Mouse (Mus musculus): ENCODE data around the gene Atg10. TPM values are rescaled to one million over a fixed set of nuclear protein-coding genes. Genes with fewer than 3 reads are reported as not detected.
"Not testable (repeated sequence)": the region's sequence is repeated elsewhere in the genome, so short reads cannot be mapped to it uniquely, and the experiment has no call there.

Atg10 gene
- polyA plus RNA-seq, 1 experiment from 2014 or later: 21.5 TPM

DNA sequence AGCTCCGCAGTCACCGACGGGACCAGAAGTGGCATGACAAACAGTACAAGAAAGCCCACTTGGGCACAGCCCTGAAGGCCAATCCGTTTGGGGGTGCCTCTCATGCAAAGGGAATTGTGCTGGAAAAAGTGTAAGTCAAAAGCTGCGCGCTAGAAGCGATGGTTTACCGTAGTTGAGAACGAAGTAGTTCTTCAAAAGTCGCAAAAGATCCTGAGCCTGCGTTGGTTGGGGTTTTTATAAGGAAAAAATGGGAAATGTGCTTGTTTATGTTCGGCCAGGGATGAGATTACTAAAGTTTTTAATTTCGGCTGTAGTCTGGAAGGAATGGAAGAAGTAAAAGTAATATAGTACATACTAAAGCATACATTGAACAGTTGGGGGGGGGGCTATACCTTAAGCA is 300.2 kb downstream of the Atg10 start:
- Histone ChIP-seq H3K36me3 (peaks cover 38% of the 10 kb centered on the region), H3K27ac (replicated peaks) (peak overlapping the region; percentile 86), H3K4me3 (peak overlapping the region; percentile 83), H3K4me2 (peak overlapping the region; percentile 83), H3K9ac (peak overlapping the region; percentile 94)
- H3K27me3 ChIP-seq; H3K4me1 ChIP-seq (replicated peaks); H3K9me3 ChIP-seq: not testable (repeated sequence)
- WGBS: 2% methylated on average over 13 of the region's 13 CpGs
- ATAC-seq (ENCODE audit: low read depth): peak; percentile 16

DNA sequence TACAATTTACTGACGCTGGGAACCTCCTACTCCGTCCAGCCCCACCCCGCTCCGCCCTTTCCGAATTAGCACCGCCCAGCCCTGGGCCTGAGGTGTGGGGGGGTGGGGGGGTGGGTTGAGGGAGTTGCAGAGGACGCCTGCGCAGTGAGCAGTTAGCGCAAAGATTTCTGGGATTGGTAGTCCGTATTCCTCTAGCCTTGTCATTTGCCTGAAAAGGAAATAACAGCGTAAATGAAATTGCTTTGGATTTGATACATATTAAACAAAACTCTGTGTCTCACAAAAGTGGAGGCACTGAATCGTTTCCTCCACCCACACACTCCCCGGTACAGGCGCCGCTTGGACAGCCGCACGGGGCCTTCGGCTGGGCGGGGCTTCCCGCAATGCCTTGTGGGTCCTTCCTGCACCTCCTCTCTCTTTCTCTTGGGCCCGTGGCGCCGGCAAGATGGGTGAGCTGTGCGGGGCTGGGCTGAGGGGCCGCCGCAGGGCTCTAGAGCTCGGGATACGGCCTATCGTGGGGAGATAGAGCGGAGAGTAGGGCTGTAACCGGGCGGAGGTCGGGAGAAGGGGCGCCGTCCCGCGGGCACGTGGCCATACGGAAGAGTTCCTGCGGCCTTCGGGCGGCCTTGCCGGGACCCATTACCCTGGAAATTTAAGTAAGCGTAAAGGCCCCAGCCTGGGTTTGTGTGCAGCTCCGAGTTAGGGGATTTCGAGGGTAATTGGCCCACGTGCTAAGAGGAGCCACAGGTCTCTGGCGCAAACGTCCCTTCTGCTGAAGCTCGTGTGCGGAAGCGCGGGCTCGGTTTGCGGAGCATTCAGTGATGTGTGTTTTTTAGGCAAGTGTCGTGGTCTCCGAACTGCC is 300.8 kb downstream of the Atg10 start, which contains the start of gene Rps23:
Gene Rps23, plus strand, starts transcription at position 208 of the 862 bp plus-strand sequence.
- Histone ChIP-seq H3K4me1 (replicated peaks) (peaks cover 7% of the 10 kb centered on the region), H3K9ac (peak within 1 kb of the TSS; percentile 94), H3K9me3 (no peaks in the 10 kb centered on the region), H3K4me2 (peak within 1 kb of the TSS; percentile 83), H3K27me3 (no peaks in the 10 kb centered on the region), H3K36me3 (peaks cover 33% of the 10 kb centered on the region), H3K27ac (replicated peaks) (peak within 1 kb of the TSS; percentile 86), H3K4me3 (peak within 1 kb of the TSS; percentile 83)
- ATAC-seq (ENCODE audit: low read depth): peak; percentile 99
- under 1% methylated on average over 57 of the region's 57 CpGs for WGBS

DNA sequence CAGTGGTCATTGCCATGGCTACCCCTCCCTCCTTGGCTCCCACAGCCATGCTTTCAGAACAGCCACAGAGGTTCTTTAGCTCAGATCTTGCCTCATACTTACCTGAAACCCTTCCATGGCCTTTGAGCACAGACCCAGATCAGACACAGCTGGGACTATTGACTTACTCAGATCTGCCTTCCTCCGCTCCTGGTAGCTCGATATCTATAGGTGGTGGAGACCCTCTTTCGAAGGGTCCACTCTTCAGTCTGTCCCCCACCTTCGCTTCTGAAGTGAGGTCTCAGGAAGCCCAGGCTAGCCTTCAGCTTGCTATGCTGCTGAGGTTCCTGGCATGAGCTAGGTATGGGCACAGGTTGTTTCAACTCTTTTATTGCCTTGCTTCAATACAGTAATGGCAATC is 309.0 kb downstream of the Atg10 start:
- Histone ChIP-seq H3K4me3 (no peak overlapping the region), H3K4me1 (replicated peaks) (peaks cover 14% of the 10 kb centered on the region), H3K9me3 (no peaks in the 10 kb centered on the region), H3K4me2 (no peak overlapping the region), H3K27me3 (no peaks in the 10 kb centered on the region), H3K27ac (replicated peaks) (no peak overlapping the region), H3K9ac (no peak overlapping the region), H3K36me3 (no peaks in the 10 kb centered on the region)
- ATAC-seq (ENCODE audit: low read depth): no peak
- WGBS: 90% methylated on average over 4 of the region's 4 CpGs

DNA sequence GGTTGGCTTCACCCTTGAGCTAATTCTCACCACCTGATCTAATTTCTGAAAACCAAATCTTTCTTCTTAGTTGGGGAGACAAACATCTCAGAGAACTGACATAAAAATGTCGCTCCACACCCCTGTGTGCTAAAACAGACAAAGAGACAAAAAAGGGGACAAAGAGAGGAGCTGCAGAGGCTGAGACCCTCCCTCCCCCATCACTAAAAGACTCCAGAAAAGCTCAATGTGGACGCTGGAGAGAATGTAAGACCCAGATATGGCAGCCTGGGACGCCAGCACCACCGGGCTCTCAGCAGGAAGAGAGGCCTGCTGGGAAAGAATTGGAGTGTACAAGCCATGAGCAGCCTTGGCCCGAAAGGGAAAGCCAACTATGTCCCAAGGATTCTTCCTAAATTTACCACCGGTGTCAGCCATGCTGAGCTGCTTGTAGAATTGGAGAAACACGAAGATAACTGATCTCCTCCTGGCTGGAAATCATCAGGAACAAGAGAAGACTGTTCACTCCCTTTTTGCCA is 310.0 kb downstream of the Atg10 start:
- Histone ChIP-seq H3K27ac (replicated peaks) (peak overlapping the region; percentile 76), H3K9me3 (no peaks in the 10 kb centered on the region), H3K4me2 (no peak overlapping the region), H3K27me3 (no peaks in the 10 kb centered on the region), H3K36me3 (no peaks in the 10 kb centered on the region), H3K4me3 (no peak overlapping the region), H3K4me1 (replicated peaks) (peaks cover 14% of the 10 kb centered on the region), H3K9ac (peak overlapping the region; percentile 17; the same call in 1 of the 2 replicates)
- ATAC-seq (ENCODE audit: low read depth): no peak
- 40% methylated on average over 7 of the region's 7 CpGs for WGBS

DNA sequence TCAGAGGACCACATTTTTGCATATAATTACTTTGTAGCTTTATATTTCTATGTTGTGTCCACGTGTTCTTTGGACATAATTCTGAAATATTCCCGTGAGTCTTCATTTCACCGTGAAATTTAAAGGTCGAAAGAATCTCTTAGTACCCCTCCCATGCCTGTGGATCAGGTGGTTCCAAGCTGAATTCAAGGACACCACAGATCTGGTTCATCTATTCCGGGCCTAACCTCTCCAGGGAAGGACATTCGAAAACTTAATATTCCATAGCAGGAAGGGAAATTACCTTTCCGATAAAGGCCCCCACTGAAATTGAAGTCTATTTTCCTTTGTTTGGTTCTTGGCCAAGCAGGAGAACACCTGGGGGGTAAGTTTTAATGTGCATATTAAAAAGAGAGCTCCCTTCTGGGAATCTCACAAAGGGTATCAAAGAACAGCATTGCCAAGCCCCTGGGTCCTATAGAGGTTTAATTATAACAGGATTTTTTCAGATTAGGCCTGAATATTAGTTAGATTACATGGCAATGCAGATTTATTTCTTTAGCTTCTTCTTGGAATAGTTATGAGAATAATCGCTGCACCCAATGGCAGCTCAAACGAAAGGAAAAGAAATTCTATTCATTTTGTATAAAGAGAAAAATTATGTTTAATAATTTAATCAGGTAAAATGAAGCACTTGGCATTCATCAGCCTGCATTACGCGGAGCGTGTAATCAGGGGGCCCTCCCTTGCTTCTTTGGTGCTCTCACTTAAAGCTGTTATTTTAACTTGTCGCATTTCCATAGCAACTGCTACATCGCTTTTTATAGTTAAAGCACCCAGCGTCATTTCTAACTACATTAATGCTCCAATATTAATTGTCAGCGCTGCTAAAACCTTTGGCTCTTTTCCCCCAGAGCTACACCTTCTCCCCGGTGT is 310.8 kb downstream of the Atg10 start:
- Histone ChIP-seq H3K4me1 (replicated peaks) (peaks cover 14% of the 10 kb centered on the region), H3K27me3 (no peaks in the 10 kb centered on the region), H3K36me3 (no peaks in the 10 kb centered on the region), H3K4me2 (no peak overlapping the region), H3K4me3 (no peak overlapping the region), H3K9ac (no peak overlapping the region; the same call in 1 of the 2 replicates), H3K9me3 (no peaks in the 10 kb centered on the region), H3K27ac (replicated peaks) (peak overlapping the region; percentile 76)
- WGBS: 50% methylated on average over 17 of the region's 17 CpGs
- peak; percentile 66; the same call in 1 of the 2 replicates for ATAC-seq (ENCODE audit: low read depth)

DNA sequence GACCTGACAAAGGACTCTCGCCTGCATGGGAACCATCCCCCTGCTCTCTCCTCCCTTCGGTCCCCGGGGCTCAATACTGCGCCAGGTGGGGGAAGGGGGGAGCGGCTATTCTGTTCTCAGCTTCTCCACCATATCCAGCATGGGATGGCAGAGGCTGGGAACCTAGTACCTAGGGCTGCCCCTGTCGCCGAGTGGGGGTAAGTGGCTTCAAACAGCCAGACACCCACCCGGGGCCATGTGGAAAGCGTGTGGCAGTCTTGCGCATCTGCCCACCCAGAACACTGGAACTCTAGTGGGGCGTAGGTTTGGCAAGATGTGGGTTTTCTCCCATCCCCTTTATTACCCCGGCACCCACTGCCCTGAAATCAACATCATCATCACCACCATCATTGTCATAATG is 316.4 kb downstream of the Atg10 start:
- no peaks in the 10 kb centered on the region for H3K9me3 ChIP-seq
- WGBS: 94% methylated on average over 12 of the region's 12 CpGs
- H3K27me3 ChIP-seq: no peaks in the 10 kb centered on the region

DNA sequence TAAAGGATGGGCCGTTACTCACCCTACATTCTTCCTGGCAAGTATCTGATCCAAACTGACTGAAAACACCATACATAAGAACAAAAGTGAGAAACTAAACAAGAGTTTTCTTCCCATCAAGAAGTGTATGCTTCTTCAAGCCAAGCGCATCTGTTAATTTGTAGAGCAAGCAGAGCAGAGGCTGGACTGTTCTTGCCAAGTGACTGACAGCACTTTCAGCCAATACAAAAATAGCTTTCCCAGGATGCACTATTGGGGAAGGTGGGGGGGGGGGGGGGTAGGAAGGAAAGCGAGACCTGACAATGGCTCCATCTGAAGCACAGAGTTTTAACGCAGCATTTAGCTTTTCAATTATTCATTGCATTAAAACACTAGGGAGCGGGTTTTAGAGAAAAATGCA is 318.6 kb downstream of the Atg10 start, which contains the start of gene Atp6ap1l:
Gene Atp6ap1l, minus strand, starts transcription at position 180 of the 400 bp plus-strand sequence.
- Histone ChIP-seq H3K36me3 (no peaks in the 10 kb centered on the region), H3K9ac (no peak within 1 kb of the TSS), H3K27me3 (no peaks in the 10 kb centered on the region), H3K4me2 (no peak within 1 kb of the TSS), H3K9me3 (no peaks in the 10 kb centered on the region), H3K4me3 (no peak within 1 kb of the TSS), H3K27ac (replicated peaks) (no peak within 1 kb of the TSS), H3K4me1 (replicated peaks) (no peaks in the 10 kb centered on the region)
- 77% methylated on average over 5 of the region's 5 CpGs for WGBS
- no peak for ATAC-seq (ENCODE audit: low read depth)

More for the DNA sequence above, 316.4 kb downstream of the Atg10 start:
- H3K36me3 ChIP-seq: no peaks in the 10 kb centered on the region
- no peak for ATAC-seq (ENCODE audit: low read depth)
- no peaks in the 10 kb centered on the region for H3K4me1 ChIP-seq (replicated peaks)
- H3K27ac ChIP-seq (replicated peaks): no peak overlapping the region
- no peak overlapping the region for H3K9ac ChIP-seq
- no peak overlapping the region for H3K4me2 ChIP-seq
- H3K4me3 ChIP-seq: no peak overlapping the region

DNA sequence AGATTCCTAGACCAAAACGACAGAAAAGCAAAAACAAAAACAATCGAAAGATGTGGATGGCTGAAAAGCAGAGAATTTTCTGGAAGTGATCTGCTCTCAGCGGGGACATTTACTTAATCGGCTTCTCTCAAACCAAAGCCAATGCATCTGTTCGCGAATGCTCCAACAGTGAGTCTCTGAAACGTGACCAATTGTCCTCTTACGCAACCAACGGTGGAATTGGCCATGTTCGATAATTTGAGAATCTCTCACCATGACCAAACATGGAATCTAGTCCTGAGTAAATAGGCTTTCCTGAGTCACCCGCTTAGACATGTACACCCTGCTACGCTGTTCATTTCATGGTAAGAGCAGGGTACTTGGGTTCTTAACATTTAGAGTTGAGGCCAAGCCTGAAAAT is 326.9 kb downstream of the Atg10 start:
- 89% methylated on average over 12 of the region's 12 CpGs for WGBS
- no peak overlapping the region for H3K9ac ChIP-seq
- H3K4me2 ChIP-seq: no peak overlapping the region
- no peaks in the 10 kb centered on the region for H3K36me3 ChIP-seq
- H3K4me3 ChIP-seq: no peak overlapping the region
- H3K27me3 ChIP-seq: no peaks in the 10 kb centered on the region
- H3K27ac ChIP-seq (replicated peaks): no peak overlapping the region
- ATAC-seq (ENCODE audit: low read depth): no peak
- H3K4me1 ChIP-seq (replicated peaks): no peaks in the 10 kb centered on the region
- H3K9me3 ChIP-seq: no peaks in the 10 kb centered on the region

DNA sequence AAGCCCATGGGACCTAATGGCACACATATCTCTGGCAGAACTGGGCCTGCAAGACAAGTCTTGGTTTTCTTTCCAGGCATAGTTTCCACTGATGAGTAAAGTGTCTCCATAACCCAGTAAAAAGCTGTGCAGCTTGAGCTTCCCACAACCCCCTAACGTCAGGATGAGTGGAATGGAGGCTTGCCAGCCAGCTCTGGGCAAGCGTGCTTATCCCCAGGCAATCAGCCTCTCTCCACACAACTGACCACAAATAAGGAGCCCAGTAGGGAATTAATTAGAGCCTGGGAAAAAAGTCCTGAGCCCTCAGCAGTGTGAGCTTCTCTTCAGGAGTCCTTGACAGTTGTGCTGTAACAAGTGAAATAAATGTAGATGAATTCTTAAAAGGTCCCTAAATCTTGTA is 327.7 kb downstream of the Atg10 start:
- Histone ChIP-seq H3K9ac (no peak overlapping the region), H3K27ac (replicated peaks) (no peak overlapping the region), H3K4me2 (no peak overlapping the region), H3K4me3 (no peak overlapping the region), H3K9me3 (no peaks in the 10 kb centered on the region), H3K27me3 (no peaks in the 10 kb centered on the region), H3K36me3 (no peaks in the 10 kb centered on the region), H3K4me1 (replicated peaks) (no peaks in the 10 kb centered on the region)
- no peak for ATAC-seq (ENCODE audit: low read depth)
- WGBS: 45% methylated on average over 2 of the region's 2 CpGs

DNA sequence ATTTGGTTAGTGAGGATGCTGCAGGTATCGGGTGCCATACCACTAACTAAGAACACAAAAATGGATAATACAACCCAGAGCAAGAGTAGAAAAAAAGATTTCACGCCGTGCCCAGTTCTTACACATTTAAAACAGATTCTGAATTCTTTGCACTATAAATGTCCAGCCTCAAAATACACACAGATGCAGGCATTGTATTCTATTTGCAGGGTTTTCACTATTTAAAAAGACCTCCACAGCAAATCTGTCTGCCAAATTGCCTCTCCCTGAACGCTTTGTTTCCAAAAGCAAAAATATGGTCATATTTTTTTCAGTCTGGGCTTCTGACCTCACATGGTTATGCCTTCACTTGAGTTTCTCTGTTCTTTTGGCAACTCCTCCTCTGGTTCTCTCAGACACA is 328.9 kb downstream of the Atg10 start:
- no peaks in the 10 kb centered on the region for H3K27me3 ChIP-seq
- 87% methylated on average over 4 of the region's 4 CpGs for WGBS
- no peak for ATAC-seq (ENCODE audit: low read depth)

DNA sequence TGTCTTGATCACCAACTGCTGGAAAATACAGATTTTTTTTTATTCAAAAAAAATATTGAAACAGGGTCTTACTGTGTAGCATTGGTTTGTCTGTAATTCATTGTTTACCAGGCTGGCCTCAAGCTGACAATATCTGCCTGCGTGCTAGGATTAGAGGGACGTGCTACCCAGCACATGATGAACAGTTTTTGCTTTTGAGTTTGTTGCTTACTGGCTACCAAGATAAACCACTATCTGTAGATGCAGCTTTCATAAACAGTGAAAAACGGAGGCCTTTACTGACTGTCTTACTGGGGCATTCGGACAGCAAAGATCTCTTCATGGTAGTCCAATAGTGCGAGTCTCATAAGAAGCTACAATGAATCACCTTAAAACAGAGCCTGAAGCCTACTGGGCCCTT is 333.7 kb downstream of the Atg10 start:
- no peak for ATAC-seq (ENCODE audit: low read depth)
- H3K27ac ChIP-seq (replicated peaks): no peak overlapping the region
- no peak overlapping the region for H3K4me2 ChIP-seq
- no peaks in the 10 kb centered on the region for H3K27me3 ChIP-seq
- no peaks in the 10 kb centered on the region for H3K36me3 ChIP-seq
- H3K9me3 ChIP-seq: no peaks in the 10 kb centered on the region
- 92% methylated on average over 5 of the region's 5 CpGs for WGBS
- H3K9ac ChIP-seq: no peak overlapping the region
- H3K4me3 ChIP-seq: no peak overlapping the region
- H3K4me1 ChIP-seq (replicated peaks): peaks cover 5% of the 10 kb centered on the region

More for the DNA sequence above, 328.9 kb downstream of the Atg10 start:
- Histone ChIP-seq H3K4me2 (no peak overlapping the region), H3K9ac (no peak overlapping the region), H3K27ac (replicated peaks) (no peak overlapping the region), H3K4me1 (replicated peaks) (no peaks in the 10 kb centered on the region), H3K36me3 (no peaks in the 10 kb centered on the region), H3K9me3 (no peaks in the 10 kb centered on the region), H3K4me3 (no peak overlapping the region)

DNA sequence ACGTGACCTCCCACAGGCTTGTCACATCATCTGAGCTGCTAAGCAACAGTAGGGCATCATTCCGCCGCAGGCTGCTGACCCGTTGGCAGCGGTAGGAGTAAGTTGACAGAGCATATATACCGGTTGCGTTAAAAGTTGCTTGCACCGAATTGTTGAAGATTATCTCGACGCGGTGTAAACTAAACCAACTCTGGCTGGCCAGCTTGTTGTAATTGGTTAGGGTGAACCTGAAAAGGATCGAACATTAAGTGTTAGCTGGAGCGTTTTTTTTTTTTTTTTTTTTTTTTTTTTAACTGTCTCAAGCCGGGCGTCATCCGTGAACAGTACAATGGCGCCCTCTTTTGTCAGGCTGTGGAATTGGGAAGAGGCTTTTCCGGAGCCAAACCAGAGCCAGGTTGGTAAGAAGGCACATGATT is 337.2 kb downstream of the Atg10 start:
- Histone ChIP-seq H3K27me3 (no peaks in the 10 kb centered on the region), H3K4me3 (peak overlapping the region; percentile 36), H3K36me3 (no peaks in the 10 kb centered on the region), H3K9ac (peak overlapping the region; percentile 9; the same call in 1 of the 2 replicates), H3K27ac (replicated peaks) (no peak overlapping the region), H3K4me1 (replicated peaks) (peaks cover 5% of the 10 kb centered on the region), H3K9me3 (no peaks in the 10 kb centered on the region), H3K4me2 (peak overlapping the region; percentile 57)
- under 1% methylated on average over 18 of the region's 18 CpGs for WGBS
- peak; percentile 65 for ATAC-seq (ENCODE audit: low read depth)

Measured in neural tube, embryonic 13.5 days (tissue).